Mouse (Mus musculus): ENCODE measurements around the gene Tenm4.
A peak's percentile ranks its signal among the peaks of the same experiment; 100 is the strongest.
"Not testable (repeated sequence)": the region's sequence is repeated elsewhere in the genome, so short reads cannot be mapped to it uniquely, and the experiment has no call there.

The Tenm4 gene

DNA sequence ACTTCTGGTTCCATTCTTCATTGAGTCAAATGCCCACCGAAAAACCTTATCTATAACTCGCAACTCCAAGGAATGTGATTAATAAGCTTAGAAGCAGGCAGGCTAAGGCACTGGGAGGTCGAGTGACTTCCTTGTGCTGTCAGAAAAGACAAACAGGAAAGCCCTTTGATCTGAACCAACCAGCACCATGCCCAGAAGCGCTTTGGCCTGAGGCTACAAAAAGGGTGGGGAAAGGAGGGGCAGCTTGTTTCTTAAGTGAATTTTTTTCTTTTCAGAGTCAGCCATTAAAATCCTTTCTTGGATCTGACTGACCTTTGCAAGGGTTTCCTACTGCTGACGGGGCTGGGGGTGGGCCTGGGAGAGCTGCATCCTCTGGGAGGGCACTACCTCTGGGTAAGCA is 731.1 kb downstream of the Tenm4 start:
- no peak for DNase-seq (ENCODE audit: low spot score in 2 of 2)

DNA sequence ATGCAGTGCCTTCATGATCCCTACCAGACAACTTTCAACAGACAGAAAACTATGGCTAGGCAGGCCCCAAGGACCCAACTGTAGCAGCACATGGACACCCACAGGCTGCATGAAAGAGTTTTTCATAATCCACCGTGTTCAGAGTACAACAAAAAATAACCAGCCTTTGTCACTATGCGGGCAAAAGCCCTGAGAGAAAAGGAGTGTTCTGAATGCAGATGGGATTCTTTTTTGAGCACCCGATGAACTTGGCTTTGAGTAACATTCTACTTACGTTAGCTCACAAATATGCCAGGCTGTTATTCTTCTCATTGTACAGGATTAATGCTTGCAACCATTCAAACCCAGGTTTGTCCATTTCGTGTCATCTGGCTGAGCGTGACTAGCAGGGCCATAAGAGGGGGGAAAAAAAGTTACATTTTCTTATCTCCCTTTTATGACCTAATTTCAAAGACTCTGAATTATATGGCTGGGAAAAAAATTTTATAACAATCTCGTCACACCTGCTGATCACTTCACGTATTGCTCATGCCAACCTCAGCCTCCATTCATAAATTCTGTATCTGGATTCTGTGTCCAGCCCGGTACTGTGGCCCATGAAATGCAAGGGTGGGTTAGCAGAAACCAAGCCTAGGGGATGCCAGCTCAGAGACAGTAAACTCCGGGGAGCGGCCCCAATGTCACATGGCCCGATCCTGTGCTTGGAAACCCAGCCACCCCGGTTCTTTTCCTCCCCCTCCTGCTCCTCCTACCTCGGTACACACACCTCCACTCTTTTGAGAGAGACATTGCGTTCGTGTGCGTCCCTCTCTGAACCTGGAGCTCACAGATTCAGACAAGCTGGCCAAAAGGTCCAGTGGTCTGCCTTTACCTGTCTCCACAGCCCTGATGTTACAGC is 732.3 kb downstream of the Tenm4 start:
- DNase-seq (ENCODE audit: low spot score in 2 of 2): no peak

DNA sequence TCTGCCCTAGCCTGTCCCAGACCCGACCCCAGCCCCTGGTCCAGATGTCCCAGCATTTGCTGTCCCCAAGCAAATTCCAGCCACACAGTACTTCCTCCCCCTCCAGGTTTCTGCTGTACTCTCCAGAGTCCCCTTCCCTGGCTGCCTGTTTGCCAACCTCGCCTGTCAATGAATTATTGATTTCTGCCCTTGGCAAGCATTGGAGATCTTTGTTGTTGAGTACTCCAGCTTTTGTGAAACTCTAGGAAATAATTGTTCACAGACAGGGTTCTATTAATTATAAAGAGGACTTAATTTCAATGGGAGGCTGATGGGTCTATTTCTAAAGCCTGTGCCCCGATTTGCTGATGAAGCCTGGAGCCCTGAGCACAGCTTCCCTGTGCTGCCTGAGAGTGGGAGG is 733.4 kb downstream of the Tenm4 start:
- DNase-seq (ENCODE audit: low spot score in 2 of 2): no peak

DNA sequence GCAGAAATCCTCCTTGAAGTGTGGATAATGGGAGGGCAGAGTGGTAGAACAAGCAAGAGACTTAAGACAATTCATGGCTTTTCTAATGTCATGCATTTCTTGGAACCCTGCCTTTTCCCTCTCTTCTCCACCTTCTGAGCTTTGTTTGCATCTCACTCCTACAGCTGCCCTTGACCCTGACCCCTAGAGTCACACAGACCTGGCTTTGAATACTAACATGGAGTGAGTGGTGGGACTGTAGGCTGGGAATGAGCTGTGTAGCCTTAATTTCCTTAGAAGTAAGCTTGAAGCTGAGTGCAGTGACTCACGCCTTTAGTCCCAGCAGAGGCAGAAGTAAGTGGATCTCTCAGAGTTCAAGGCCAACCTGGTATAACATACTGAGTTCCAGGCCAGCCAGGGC is 733.9 kb downstream of the Tenm4 start:
- no peak for DNase-seq (ENCODE audit: low spot score in 2 of 2)

DNA sequence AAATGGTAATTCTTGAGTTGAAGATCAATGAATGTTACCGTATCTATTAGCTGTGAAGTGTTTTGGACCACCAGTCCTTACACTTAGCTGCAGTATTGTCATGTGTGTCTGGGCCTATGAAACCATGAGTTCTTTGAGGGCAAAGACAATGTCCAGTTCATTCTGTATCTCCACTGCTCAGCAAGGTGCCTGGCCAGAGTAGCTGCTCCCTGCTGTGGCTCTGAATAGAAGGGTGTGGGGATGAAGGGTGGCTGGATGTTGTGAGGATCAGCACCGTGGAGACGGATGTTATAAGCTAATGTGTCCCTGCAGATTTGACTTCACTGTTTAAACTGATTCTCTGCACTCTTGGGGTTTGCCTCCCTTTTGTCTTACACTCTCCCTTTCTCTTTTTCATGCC is 734.4 kb downstream of the Tenm4 start:
- no peak for DNase-seq (ENCODE audit: low spot score in 2 of 2)

DNA sequence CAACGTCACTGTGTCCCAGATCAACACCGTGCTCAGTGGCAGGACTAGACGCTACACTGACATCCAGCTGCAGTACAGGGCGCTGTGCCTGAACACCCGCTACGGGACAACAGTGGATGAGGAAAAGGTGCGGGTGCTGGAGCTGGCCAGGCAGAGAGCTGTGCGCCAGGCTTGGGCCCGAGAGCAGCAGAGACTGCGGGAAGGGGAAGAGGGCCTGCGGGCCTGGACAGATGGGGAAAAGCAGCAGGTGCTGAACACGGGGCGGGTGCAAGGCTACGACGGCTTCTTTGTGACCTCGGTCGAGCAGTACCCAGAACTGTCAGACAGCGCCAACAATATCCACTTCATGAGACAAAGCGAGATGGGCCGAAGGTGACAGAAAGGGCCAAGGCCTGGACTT is 735.2 kb downstream of the Tenm4 start:
- no peak for DNase-seq (ENCODE audit: low spot score in 2 of 2)

DNA sequence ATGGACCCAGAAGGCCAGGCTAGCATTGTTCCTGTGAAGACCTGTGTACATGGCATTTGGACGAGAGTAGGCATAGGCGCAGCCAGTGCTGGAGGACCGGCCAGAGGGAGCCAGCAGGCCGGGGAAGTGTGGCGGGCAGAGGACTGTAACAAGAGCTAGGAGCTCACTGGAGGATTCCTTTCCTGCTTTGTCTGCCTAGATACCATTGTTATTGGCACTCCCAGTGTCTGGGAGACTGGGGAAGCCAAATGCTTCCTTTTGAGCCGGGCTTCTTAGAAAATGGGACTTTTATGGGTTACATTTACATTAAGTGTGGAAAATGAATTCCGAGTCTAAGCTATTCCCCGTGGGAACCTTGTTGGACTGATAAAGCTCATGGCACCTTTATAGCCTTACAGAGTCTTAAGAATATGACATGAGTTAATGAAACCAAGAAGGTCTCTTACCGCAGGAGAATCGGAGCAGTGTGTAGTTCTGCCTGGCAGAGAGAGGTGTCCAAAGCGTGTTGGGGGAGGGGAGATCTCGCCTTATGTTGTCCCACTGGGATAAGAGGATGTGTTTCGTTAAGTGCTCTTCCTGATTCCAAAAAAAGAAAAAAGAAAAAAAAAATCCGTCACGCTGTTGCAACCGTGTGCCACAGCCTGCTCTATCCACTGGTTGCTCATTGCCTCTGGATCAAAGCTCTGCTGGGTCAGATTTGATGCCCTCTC is 737.1 kb downstream of the Tenm4 start:
- DNase-seq (ENCODE audit: low spot score in 2 of 2): no peak

DNA sequence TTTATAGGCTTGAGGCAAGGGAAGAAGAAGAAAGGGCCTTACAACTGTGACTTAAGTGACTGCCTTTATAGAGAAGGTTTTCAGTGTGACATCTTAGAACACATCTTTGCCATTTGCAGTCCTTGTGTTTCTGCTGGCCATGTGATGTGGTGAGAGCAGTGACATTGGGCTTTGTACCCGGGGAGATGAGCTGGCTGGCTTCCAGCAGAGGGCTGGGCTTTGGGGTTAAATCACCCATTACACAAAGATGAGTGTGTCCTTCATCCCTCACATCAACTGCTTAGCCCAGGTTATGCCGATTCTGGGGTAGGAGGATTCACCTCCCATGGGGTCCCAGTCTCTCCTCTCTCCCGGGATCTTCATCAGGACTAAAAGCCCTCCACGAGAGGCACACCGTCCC is 738.8 kb downstream of the Tenm4 start:
- DNase-seq (ENCODE audit: low spot score in 2 of 2): no peak

DNA sequence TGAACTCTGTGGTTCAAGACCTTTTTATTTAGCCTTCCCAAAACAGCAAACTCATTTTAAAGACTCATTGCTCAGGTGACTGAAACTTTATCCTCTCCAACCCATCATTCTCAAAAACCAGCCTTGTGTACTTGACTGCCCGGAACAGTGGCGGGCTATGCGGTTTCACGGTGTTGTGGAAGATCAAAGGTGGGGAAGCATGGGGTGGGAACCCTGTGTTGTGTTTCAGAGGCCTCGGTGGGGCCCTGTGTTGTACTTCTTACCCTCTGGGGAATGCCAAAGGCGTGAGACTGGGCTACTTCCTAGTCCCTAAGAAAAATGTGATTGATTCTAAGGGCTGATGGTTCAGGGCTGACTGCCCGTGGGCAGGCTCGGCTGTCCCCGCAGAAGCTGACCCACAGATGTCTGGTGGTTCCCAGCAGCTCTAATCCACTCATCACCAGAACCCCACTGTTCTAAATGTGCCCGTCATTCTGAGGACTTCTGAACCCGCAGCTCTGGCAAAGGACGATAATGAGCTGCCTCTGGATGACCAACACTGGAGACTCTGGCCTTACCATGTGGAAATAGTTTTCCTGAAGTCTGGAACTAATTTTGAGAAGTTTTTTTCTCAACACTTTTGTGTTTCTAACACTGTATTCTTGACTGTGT is 739.4 kb downstream of the Tenm4 start:
- no peak for DNase-seq (ENCODE audit: low spot score in 2 of 2)

DNA sequence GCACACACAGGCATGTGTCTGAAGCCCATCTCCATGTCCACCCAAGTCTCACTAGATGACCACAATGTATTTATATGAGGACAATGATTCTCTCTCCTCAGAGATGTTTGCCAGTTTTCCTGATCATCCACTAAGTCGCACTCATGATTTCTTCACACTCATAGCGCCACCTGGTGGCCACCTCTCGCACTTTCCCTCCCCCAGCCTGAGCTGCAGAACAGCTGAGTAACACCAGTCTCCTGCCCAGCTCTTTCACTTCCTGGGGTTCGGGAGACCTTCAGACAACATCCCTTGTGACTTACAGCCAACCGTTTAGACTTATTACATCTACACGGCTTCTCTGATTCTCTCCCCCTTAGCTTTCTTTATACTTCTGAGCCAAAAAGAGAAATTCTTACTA is 743.0 kb downstream of the Tenm4 start:
- DNase-seq (ENCODE audit: low spot score in 2 of 2): peak; percentile 79 to 82

DNA sequence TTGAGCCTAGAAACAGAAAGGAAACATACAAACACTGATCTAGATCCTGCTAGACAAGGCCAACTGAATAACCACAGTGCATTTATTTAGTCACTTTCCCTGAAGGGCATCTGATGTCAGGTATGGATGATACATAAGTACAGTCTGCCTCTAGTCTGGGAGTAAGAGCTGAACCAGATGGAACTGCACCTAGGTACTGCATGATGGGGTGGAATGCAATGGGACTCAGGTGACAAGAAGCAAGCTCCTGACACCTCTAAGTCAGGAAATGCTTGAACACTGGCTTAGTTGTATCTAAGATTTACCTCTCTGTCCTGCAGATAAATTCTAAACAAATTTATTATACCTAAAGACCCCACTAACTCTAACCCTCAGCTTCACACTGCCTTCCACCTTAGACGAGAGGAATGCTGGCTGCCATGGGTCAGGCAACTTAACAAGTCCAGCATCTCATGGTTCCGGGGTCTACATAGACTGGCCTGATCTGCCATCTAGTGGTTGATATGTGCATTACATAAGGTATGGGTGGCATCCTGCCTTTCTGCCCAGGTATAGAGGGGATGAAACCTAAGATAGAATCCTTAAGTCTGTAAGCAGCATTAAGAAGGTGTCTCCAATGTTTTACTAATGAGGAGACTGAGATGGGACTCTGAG is 744.5 kb downstream of the Tenm4 start:
- DNase-seq (ENCODE audit: low spot score in 2 of 2): peak in 1 of 2 experiments; percentile 42

DNA sequence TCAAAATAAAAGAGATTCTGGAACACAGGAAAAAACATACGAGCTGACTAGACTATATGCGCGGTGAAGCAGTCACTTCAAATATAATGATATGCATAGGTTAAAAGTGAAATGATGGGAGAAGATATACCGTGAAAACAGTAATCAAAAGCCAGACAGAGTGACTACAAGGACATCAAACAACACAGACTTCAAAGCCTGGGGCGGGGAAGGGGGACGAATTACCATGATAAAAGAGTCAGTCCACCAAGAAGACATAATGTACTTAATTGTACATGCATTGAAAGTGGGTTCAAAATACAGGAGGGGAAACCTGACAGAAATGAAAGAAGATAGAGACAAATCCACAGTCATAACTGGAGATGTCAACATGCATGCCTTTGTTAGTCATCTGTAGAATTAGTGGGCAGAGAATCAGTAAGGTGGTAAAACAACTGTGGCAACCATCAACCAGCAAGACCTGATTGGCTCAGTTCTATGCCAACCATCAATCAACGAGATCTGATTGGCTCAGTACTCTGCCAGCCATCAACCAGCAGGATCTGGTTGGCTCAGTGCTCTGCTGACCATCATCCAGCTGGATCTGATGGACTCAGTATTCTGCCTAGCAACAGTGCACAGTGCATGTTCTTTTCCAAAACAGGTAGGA is 749.5 kb downstream of the Tenm4 start:
- DNase-seq (ENCODE audit: low spot score in 2 of 2): no peak

DNA sequence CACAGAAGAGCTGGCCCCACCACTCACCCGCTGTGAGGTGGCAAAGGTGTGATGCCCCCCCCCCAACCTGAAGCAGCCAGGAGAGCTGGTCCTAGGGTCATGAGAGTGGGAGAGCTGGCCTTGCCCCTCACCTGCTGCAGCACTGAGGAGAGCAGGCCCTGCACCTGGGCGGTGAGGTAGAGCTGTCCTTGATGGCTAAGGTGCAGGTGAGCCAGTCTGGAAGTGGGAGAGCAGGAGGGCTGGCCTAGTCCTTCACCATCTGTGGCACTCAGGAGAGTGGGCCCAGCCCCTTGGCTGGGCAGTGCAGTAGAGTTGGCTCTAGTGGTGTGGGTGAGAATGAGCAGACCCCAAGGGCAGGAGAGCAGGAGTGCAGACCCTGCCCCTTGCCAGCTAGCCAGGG is 751.9 kb downstream of the Tenm4 start:
- no peak for DNase-seq (ENCODE audit: low spot score in 2 of 2)

DNA sequence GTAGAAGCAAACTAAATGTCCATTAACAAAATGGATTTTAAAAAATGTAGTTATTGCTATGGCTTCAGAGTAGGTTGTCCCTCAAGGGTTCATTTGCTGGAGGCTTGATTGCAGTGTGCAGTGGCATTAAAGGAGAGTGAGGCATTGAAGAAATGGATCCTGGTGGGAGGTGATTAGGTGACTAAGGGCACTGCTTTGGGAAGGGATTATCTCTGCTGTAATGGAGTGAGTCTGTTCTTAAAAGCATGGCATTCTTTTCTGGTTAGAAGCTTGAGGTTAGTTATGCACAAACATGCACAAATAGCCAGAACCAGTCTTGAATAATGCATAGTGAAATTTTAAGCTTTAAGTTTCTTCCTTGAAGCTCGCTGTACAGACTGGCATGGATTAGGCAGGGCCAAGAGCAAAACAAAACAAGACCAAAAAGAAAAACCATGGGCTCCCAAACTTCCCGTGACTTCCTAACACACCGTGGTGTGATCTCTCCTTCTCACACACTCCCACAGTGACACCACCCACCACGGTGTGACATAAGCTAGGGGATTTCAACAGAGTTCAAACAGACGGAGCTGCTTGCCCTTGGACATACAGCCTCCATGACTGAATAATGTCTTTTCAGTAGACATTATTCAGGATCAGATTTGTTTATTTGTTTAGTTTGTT is 772.8 kb downstream of the Tenm4 start:
- DNase-seq (ENCODE audit: low spot score in 2 of 2): no peak

DNA sequence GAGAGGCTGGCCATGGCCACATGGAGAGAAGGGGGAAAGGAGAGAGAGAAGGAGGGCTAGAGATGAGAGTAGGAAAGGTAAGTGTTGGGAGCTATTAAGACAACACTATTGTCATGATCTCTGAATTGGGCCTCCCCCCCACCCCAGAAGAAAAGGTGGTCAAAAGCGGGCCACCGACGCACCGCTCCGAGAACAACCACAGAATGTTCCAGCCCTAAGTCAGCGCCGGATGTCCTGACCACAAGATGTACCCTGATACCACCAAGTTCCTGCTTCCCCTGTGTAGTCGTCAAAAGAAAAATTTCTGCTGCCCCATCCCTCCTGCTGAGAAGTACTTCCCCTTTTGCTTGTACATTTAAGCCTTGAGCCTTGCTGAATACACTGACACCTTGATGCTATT is 775.5 kb downstream of the Tenm4 start:
- not testable (repeated sequence) for DNase-seq (ENCODE audit: low spot score in 2 of 2)

DNA sequence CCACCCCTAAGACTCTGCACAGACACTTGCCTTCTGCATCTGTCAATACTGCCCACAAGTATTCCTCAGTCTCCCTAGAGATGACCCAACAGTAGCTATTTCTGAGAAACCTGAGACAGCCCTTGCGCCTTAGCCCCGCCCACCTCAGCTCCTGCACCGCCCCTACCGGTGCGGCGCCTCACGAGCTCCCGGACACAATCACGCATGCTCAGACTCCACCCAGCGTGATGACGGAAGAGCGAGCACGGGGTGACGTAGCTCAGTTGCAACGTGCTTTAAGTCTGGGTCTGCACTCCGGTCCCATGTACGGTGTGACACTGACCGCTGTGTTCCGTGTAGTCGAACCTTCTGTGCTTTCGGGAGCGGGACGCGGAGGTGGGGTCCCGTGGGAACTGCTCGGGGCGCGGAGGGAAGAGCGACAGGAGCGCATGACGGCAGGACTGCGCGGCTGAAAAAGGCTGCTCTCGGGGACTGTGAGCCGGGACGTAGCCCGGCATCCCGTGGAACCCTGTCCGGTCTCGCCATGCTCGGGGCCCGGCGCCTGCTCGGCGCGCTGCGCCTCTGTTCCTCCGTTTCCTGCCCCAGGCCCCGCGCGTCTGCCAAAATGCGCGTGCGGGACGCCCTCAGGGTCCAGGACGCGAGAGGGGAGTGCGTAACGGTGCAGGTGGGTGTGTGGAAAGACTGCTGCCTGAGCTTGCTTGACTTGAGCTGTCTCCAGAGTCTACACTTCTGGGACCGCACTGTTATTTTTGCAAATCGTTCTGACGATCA is 780.4 kb downstream of the Tenm4 start, which contains the start of gene Nars2:
Nars2 (plus strand) TSS at position 225 of the 771 bp plus-strand sequence.
- peak; percentile 69 to 83 for DNase-seq (ENCODE audit: low spot score in 2 of 2)

DNA sequence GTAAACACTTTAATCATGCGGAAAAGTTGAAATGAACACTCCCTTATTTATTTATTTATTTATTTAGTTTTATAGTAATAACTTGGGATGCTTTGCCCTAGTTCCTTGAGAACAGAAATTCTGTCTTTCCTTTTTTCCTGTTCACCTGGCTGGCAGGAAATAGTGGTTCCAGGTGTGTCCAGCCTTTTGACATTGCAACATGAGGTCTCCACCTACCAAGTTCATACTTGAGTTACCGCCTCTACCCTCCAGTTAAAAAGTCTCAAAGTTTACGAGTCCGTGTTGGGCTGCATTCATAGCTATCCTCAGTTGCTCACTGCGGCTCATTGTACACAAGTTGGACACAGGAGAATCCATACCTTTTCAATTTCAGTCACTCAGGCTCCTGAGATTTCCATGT is 781.0 kb downstream of the Tenm4 start:
- no peak for DNase-seq (ENCODE audit: low spot score in 2 of 2)

DNA sequence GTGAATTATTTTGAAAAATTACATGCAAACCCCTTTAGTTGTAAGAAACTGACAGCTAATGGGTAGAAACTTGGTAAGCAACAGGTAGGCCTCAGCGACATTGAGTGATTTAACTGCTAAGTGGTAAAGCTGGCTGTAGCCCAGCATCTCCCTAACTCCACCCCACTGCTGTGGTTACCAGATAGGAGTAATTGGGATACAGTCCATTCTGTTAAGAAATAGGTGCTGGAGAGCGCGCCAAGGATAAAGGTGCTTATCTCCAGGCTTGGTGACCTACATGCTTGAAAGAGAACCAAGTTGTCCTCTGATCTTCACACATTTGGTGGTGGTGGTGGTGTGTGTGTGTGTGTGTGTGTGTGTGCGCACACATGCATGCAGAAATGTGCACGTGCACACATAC is 788.1 kb downstream of the Tenm4 start:
- DNase-seq (ENCODE audit: low spot score in 2 of 2): no peak

Data from frontal cortex, postnatal 25 days (tissue).